Mouse (Mus musculus): ENCODE results near the gene Ecd. TPM values are rescaled to one million over a fixed set of nuclear protein-coding genes. Genes with fewer than 3 reads are reported as not detected.
"Not testable (repeated sequence)": the region's sequence is repeated elsewhere in the genome, so short reads cannot be mapped to it uniquely, and the experiment has no call there.

Ecd gene
- polyA plus RNA-seq, 1 experiment: 18.7 TPM

DNA sequence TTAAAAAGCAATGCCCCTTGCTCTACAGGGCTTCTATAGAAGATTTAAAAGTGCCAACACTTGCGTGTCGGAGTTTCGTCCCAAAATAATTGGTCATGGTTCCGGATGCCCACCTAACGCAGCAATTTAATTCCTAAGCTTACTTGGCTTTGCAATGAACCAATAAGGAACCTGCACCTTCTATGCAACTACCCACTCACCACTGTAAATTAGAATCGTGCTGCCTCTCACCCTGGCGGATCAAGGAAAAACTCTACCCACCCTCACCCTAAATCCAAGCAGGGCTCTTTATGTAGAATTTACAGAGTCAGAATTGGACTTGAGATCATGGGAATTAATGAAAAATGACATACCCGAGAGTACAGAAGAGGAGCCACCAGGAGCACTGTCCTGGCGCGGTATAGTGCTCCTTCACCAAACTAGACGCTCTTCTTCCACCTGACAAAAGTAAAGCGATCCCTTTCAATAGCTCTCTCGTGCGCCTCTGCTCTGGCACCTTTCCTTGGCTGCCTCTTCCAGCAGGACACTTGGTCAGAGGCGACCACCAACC is 405 bp downstream of the Ecd start:
- H3K4me1 ChIP-seq (ENCODE audit: control insufficient read depth, insufficient read depth, insufficient read length, low read length): no peaks in the 10 kb centered on the region
- H3K4me3 ChIP-seq (ENCODE audit: insufficient read depth, low read depth, low read length): peak overlapping the region; percentile 98
- H3K27ac ChIP-seq (replicated peaks; ENCODE audit: low read depth, low read length): peak overlapping the region; percentile 79

DNA sequence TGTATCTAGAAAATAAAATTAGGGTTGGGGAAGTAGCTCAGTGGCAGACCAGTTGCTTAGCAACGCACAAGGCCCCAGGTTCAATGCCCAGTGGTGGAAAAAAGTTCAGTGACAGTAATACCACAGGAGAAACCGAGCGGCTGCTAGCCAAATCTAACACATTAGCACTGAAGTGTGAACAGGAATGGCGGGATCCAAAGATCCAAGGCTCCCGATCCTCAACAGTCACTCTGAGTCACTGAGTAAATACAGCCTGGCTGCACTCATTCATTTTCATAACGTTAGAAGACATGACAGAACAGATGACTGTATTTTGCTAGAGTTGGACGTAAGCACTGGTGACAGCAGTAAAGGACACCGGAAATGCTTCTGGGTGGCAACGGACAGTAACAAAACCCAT is 2.0 kb downstream of the Ecd start:
- no peaks in the 10 kb centered on the region for H3K4me1 ChIP-seq (ENCODE audit: control insufficient read depth, insufficient read depth, insufficient read length, low read length)
- H3K4me3 ChIP-seq (ENCODE audit: insufficient read depth, low read depth, low read length): no peak overlapping the region; the same call in 1 of the 2 replicates
- no peak overlapping the region for H3K27ac ChIP-seq (replicated peaks; ENCODE audit: low read depth, low read length)

DNA sequence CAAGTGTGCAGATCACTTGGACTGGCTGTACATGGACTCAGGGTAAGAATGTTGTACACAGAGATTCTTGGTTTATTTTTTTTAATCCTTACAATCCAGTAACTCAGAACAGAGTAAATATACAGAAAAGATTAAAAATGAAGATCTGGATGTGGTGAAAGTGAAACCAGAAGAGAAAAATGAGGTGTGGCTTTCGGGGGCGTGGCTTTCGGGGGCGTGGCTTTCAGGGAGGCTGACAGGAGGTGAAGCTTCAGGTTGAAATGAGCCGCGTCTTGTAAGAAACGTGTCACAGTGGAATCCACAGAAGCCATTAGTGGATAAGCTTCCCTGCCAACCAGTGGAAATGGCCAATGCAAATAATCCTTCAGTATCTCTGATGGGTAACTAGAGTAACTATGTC is 7.1 kb downstream of the Ecd start:
- H3K27ac ChIP-seq (replicated peaks; ENCODE audit: low read depth, low read length): no peak overlapping the region
- no peaks in the 10 kb centered on the region for H3K4me1 ChIP-seq (ENCODE audit: control insufficient read depth, insufficient read depth, insufficient read length, low read length)
- no peak overlapping the region for H3K4me3 ChIP-seq (ENCODE audit: insufficient read depth, low read depth, low read length)

DNA sequence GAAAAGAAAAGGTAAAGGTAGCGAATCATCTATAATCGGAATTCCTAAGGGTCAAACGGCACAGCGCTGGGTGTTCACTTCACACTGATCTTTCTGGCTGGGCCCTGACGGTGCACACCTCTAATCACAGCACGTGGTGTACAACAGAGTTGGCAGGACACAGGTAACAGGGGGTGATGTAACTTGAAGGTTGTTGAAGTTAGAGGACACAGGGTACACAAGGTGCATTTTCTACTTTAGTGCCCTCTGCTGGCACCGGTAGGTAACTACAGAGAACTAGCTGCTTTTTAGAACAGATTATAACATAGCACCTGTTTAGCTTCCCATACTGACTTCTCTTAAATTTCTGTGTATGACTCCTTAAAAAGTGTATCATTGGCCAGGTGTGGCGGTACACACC is 7.8 kb downstream of the Ecd start:
- H3K4me3 ChIP-seq (ENCODE audit: insufficient read depth, low read depth, low read length): no peak overlapping the region
- no peaks in the 10 kb centered on the region for H3K4me1 ChIP-seq (ENCODE audit: control insufficient read depth, insufficient read depth, insufficient read length, low read length)
- H3K27ac ChIP-seq (replicated peaks; ENCODE audit: low read depth, low read length): no peak overlapping the region

DNA sequence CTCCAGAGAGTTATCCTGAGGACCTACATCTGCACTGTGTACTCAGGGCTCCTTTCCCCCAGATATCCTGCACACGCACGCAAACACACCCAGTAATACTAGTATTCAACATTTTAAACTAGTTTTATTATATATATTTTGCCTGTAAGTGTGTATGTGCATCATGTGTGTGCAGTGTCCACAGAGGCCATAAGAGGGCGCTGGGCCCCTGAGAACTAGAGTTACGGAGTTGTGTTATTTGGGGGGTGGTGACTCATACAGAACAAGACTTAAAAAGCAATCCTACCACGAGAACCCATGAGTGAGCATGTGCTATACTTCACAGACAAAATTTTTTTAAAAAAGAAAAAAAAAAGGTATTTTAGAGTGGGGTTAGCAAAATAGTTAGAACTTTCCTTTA is 8.5 kb downstream of the Ecd start:
- Histone ChIP-seq H3K4me3 (ENCODE audit: insufficient read depth, low read depth, low read length) (no peak overlapping the region), H3K4me1 (ENCODE audit: control insufficient read depth, insufficient read depth, insufficient read length, low read length) (no peaks in the 10 kb centered on the region), H3K27ac (replicated peaks; ENCODE audit: low read depth, low read length) (no peak overlapping the region)

DNA sequence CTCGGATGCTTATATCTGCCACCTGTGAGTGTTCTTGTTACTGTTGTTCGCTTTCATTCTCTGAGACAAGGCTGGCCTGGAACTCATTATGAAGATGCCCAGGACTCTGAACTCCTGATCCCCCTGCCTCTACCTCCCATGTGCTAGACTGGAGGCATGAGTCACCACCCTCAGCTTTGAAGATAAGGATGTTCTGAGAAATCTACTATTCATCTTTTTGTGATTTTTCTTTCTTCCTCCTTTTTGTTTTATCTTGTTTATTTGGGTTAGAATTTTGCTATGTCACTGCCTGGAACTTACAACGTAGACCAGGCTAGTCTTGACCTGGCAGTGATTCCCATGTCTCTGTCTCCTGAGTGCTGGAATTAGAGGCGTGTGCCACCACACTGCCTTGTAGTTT is 16.6 kb downstream of the Ecd start:
- no peak overlapping the region for H3K27ac ChIP-seq (replicated peaks; ENCODE audit: low read depth, low read length)
- H3K4me1 ChIP-seq (ENCODE audit: control insufficient read depth, insufficient read depth, insufficient read length, low read length): no peaks in the 10 kb centered on the region
- no peak overlapping the region for H3K4me3 ChIP-seq (ENCODE audit: insufficient read depth, low read depth, low read length)

DNA sequence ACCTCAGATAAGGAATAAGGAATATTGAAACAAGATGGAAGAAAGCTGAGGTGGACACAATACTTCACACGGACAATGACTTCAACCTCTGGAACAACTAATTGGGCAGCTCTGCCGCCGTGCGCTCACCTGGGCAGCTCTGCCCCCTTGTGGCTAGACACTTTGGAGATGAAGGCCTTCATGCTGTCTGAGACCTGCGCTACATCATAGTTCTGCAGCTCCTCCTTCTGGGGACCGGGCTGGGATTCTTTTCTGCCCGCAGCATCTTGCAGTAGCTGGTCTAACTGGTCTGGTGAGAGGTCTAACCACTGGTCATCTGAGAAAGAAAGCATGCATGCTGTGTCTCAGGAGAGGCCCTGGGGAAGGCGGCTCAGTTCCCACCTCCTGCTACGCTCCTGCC is 19.4 kb downstream of the Ecd start:
- Histone ChIP-seq H3K4me1 (ENCODE audit: control insufficient read depth, insufficient read depth, insufficient read length, low read length) (no peaks in the 10 kb centered on the region), H3K27ac (replicated peaks; ENCODE audit: low read depth, low read length) (no peak overlapping the region), H3K4me3 (ENCODE audit: insufficient read depth, low read depth, low read length) (no peak overlapping the region)

DNA sequence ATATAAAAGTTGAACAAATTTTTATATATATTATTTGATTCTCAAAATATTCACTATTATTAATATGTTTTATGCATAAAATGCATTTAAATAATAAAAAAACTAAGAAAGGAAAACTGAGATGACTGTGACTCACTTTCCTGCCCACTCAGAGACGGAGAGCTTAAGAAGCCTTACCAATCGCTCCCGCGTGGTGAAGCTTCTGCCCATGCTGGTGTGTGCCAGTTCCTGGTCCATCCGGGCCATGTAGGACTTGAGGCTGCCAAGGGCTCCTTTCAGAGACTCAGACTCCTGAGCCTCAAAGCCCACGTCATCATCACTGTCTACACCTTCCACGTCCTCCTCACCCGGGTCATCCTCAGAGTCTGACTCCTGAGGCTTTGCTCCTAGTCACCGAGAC is 23.7 kb downstream of the Ecd start:
- Histone ChIP-seq H3K4me3 (ENCODE audit: insufficient read depth, low read depth, low read length) (no peak overlapping the region), H3K4me1 (ENCODE audit: control insufficient read depth, insufficient read depth, insufficient read length, low read length) (no peaks in the 10 kb centered on the region), H3K27ac (replicated peaks; ENCODE audit: low read depth, low read length) (no peak overlapping the region)

DNA sequence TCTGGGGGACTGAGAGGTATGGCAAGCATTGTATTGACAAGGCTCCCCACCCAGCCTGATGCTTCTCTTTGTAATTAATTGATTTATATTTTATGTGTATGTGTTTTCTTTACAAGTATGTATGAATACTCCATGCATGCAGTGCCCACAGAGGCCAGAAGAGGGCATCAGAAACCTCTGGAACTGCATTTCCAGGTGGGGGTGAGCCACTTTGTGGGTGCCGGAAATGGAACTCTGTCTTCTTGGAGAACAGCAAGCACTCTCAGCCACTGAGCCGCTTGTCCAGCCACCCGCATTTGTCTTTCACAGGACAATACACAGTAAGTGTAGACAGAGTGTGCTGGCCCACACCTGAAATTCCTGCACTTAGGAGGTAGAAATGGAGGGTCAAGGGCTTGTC is 28.5 kb downstream of the Ecd start:
- Histone ChIP-seq H3K27ac (replicated peaks; ENCODE audit: low read depth, low read length) (no peak overlapping the region), H3K4me3 (ENCODE audit: insufficient read depth, low read depth, low read length) (no peak overlapping the region), H3K4me1 (ENCODE audit: control insufficient read depth, insufficient read depth, insufficient read length, low read length) (no peaks in the 10 kb centered on the region)

DNA sequence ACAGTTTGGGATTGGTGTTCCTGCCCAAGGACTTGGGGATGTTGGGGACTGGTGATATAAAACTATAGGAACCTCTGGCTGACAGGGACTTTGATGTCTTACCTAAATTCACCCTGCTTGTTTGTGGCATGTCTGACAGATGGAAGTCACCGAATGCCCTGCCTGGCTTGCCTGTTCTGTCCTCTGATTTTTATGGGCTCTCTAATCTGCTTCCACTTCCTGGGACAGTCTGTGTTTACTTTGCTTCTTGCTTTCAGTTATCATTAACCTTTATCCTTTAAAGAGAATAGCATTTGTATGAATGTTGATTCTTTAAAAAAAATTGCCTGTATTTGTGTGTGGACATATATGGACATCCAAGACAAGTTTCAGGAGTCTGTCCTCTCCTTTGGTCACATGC is 32.8 kb downstream of the Ecd start:
- no peak overlapping the region for H3K4me3 ChIP-seq (ENCODE audit: insufficient read depth, low read depth, low read length)
- no peak overlapping the region for H3K27ac ChIP-seq (replicated peaks; ENCODE audit: low read depth, low read length)
- H3K4me1 ChIP-seq (ENCODE audit: control insufficient read depth, insufficient read depth, insufficient read length, low read length): no peaks in the 10 kb centered on the region

DNA sequence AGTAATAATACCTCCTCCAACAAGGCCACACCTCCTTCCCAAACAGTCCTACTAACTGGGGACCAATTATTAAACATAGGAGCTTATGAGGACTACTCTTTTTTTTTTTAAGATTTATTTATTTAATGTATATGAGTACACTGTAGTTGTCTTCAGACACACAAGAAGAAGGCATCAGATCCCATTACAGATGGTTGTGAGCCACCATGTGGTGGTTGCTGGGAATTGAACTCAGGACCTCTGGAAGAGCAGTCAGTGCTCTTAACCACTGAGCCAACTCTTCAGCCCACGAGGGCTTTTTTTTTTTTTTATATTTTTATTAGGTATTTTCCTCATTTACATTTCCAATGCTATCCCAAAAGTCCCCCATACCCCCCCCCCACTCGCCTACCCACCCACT is 42.8 kb downstream of the Ecd start:
- not testable (repeated sequence) for H3K27ac ChIP-seq (replicated peaks; ENCODE audit: low read depth, low read length); H3K4me1 ChIP-seq (ENCODE audit: control insufficient read depth, insufficient read depth, insufficient read length, low read length); H3K4me3 ChIP-seq (ENCODE audit: insufficient read depth, low read depth, low read length)

DNA sequence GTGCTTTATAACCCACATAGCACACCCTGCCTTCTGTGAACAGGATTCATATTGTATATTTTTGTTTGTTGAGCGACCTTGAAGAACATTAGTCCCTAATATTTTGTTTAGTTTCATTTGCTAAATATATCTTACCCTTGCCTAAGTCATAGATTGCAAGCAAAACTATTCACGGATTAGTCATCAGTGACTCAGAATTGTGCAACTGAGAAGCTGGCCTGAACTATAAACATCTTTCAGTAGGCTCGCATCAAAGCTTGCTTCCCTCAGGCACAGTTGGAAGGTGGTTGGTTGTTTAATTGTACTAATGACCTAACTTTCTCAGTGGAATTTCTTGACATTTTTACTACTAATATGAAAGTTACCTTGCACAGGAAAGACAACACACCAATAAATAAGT is 49.8 kb downstream of the Ecd start:
- Histone ChIP-seq H3K27ac (replicated peaks; ENCODE audit: low read depth, low read length) (peak overlapping the region; percentile 83), H3K4me1 (ENCODE audit: control insufficient read depth, insufficient read depth, insufficient read length, low read length) (peaks cover 10% of the 10 kb centered on the region), H3K4me3 (ENCODE audit: insufficient read depth, low read depth, low read length) (no peak overlapping the region)

DNA sequence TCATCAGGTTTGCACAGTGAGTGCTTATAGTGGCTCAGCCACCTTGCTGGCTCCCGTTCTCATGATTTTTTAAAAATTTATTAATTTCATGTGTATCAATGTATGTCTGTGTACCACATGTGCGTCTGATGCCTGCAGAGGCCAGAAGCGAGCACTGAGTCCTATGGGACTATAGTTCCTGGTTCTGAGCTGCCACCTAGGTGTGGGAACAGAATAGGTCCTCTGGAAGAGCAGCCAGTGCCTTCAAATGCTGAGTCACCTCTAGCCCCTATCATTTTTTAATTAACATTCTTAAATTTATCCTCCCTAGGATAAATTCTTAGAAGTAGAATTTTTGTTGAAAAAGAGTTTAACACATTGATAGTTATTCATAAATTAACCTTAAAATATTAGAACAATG is 50.3 kb downstream of the Ecd start:
- peak overlapping the region; percentile 86 for H3K27ac ChIP-seq (replicated peaks; ENCODE audit: low read depth, low read length)
- H3K4me3 ChIP-seq (ENCODE audit: insufficient read depth, low read depth, low read length): no peak overlapping the region
- H3K4me1 ChIP-seq (ENCODE audit: control insufficient read depth, insufficient read depth, insufficient read length, low read length): peaks cover 10% of the 10 kb centered on the region

DNA sequence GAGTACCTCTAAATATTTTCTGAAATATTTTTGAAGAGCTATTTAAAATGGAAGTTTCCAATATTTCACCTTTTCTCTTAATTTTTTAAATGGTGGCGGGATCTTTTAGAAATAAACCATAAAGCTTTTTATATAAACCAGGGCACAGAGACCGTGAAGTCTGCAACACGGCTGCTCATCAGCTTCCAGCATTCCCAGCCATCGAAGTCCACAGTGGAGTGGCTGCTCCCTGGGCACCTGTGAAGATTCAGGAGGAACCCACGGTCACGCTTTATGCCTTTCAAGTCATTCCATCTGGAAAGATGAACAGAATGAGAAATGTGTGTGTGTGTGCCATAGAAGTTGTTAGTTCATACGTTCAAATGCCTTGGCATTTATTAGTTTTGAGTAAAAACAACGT is 53.0 kb downstream of the Ecd start:
- H3K4me1 ChIP-seq (ENCODE audit: control insufficient read depth, insufficient read depth, insufficient read length, low read length): peaks cover 8% of the 10 kb centered on the region
- no peak overlapping the region; the same call in 1 of the 2 replicates for H3K27ac ChIP-seq (replicated peaks; ENCODE audit: low read depth, low read length)
- peak overlapping the region; percentile 67 for H3K4me3 ChIP-seq (ENCODE audit: insufficient read depth, low read depth, low read length)

DNA sequence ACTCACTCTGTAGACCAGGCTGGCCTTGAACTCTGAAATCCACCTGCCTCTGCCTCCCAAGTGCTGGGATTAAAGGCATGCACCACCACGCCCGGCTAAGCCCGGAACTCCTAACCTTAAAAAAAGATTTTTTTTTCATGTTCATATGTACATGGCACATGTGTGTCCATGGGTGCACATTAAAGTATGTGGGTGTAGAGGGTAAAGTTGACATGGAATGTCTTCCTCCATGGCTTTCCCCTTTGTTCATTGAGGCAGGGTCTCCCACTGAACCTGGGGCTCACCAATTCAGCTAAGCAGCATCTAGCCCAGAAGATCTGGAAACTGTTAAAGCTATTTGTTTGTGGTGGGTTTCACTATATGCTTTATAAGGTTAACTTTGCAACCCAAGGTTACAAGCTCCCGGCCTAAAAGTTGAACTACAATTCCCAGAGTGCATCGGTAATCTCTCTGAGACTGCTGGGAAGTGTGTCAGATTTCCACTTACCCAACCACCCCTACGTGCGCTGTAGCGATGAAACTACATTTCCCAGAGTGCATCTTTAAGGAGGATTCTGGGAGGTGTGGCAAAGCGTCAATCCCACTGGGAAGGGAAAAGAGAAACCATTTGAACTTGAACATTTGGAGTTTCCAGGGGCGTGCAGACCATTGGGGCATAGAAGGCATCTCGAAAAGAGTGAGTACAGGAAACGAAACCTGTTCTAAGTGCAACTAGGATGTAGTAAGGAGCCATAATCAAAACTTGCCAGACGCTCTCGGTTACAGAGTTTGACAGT is 53.6 kb downstream of the Ecd start, which contains the start of gene Nudt13:
Nudt13 (plus strand) TSS at position 581 of the 776 bp plus-strand sequence.
- peaks cover 8% of the 10 kb centered on the region for H3K4me1 ChIP-seq (ENCODE audit: control insufficient read depth, insufficient read depth, insufficient read length, low read length)
- peak within 1 kb of the TSS; percentile 67 for H3K4me3 ChIP-seq (ENCODE audit: insufficient read depth, low read depth, low read length)
- H3K27ac ChIP-seq (replicated peaks; ENCODE audit: low read depth, low read length): peak within 1 kb of the TSS; percentile 73

DNA sequence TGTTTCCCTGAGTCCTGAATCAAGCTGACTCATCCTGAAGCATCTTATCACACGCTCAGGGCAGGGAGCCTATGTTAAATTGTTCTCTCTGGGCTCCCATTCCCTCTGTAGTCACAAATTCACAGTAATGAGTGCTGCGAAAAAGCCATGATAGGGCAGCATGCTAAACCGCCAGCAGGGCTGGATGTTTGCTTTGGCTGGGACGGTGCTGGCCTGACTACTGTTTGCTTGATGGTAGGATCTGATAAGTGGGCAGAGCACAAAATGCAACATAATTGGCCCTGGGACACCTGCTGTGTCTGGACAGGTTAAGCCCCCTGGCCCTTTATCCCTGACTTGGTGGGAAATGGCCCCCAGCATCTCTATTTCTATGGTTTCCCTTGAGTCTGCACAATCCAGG is 56.5 kb downstream of the Ecd start:
- Histone ChIP-seq H3K4me1 (ENCODE audit: control insufficient read depth, insufficient read depth, insufficient read length, low read length) (peaks cover 4% of the 10 kb centered on the region; the same call in 1 of the 2 replicates), H3K27ac (replicated peaks; ENCODE audit: low read depth, low read length) (no peak overlapping the region), H3K4me3 (ENCODE audit: insufficient read depth, low read depth, low read length) (no peak overlapping the region)

All from brown adipose tissue, adult 24 weeks (tissue).